Comparison of ENCODE assay signal across 8 mouse cellular contexts in the genomic region with DNA sequence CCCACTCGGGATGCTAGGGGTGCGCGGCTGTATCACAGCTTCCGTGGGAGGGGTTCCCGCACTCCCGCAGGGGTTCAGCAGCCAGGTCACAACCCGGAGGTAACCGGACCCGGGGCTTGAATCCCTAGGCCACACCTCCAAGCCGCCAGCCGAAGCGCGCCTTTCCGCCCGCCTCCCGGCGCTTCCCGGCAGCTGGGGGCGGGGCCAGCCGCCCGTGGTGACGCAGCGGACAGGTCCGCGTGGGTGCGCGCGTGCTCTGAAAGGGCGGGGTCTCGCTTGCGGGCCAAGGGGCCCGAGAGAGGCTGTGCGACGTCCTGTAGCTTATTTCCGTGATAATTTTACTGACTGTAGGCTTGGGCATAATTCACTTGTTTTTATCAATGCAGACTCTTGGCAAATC. TPM values are rescaled to one million over a fixed set of nuclear protein-coding genes. Genes with fewer than 3 reads are reported as not detected.
A peak's percentile ranks its signal among the peaks of the same experiment; 100 is the strongest.
DNase-seq lines count a peak whose midpoint lies in the region; ATAC-seq and TF ChIP-seq lines count a peak whose summit lies in the region.

No protein-coding gene starts in this region.

- H3K27ac ChIP-seq in hindbrain, embryonic 12.5 days = peak overlapping the region; percentile 92

- CTCF ChIA-PET in Patski (lab: Charles Lee) = interaction anchor here (1.0 to 1.7 kb wide), 2 partner anchors 10 to 17 kb away, joined by 4 read pairs; no protein-coding TSS in a partner anchor

- TF ChIP-seq CTCF in Patski (IDR thresholded peaks at IDR 0.05) = no peak

- no peaks in the 10 kb centered on the region for H3K9me3 ChIP-seq in hindbrain, embryonic 12.5 days (replicated peaks)

- H3K4me2 ChIP-seq in hindbrain, embryonic 12.5 days (replicated peaks) = peak overlapping the region; percentile 62

- WGBS in hindbrain, embryonic 12.5 days = under 1% methylated on average over 33 of the region's 35 CpGs

- no peak for DNase-seq in Patski (ENCODE audit: low read depth, low spot score)
- DNase-seq in cerebellum, postnatal 10 days = peak; percentile 91 to 94
- peak; percentile 88 to 92 for DNase-seq in frontal cortex, postnatal 10 days (ENCODE audit: low spot score in 2 of 2)
- DNase-seq in layer of hippocampus, postnatal 25 days (ENCODE audit: extremely low spot score in 1 of 2, low spot score in 1 of 2) = peak; percentile 72 to 84
- DNase-seq in lung, postnatal 14 days = peak; percentile 95
- peak; percentile 91 for DNase-seq in retina, embryonic 14.5 days (ENCODE audit: low spot score)
- peak; percentile 95 for DNase-seq in thymus, postnatal 4 days

- peaks cover 24% of the 10 kb centered on the region for H3K36me3 ChIP-seq in hindbrain, embryonic 12.5 days

- in situ Hi-C loops in Patski (cut with MboI; ENCODE audit: low pct_unique_long_range_greater_than_20kb) = no loop called here

- H3K4me3 ChIP-seq in hindbrain, embryonic 12.5 days = peak overlapping the region; percentile 62

- POLR2A ChIA-PET in Patski (lab: Charles Lee) = interaction anchor here (1.1 to 1.5 kb wide), 2 partner anchors 9 to 10 kb away, joined by 4 read pairs; no protein-coding TSS in a partner anchor

- H3K27me3 ChIP-seq in Patski = no peaks in the 10 kb centered on the region
- H3K27me3 ChIP-seq in hindbrain, embryonic 12.5 days = no peaks in the 10 kb centered on the region

- peak; percentile 62 for ATAC-seq in Patski
- ATAC-seq in hindbrain, embryonic 12.5 days (ENCODE audit: low FRiP score) = peak; percentile 75

- H3K4me1 ChIP-seq in hindbrain, embryonic 12.5 days = peaks cover 51% of the 10 kb centered on the region

- peak overlapping the region; percentile 64 for H3K9ac ChIP-seq in hindbrain, embryonic 12.5 days

RNA-seq across cellular contexts. Expression of gene Mnt, which starts 7.7 kb away (rescaled TPM):
- 24.7 TPM for polyA plus RNA-seq in Patski (2021)
- polyA plus RNA-seq in hindbrain, embryonic 12.5 days (2016; fragmentation: Nextera tagmentation; extraction: Ambion mirVana) = 8.3 and 8.4 TPM in 2 replicates
- total RNA-seq in layer of hippocampus, postnatal 25 days (2021) = 10 to 100 TPM; 28.9 to 34.4 TPM

RNA-seq across cellular contexts. Expression of gene Sgsm2, which starts 58.4 kb away (rescaled TPM):
- 27.0 TPM for polyA plus RNA-seq in Patski (2021)
- 15.8 and 16.1 TPM in 2 replicates for polyA plus RNA-seq in hindbrain, embryonic 12.5 days (2016; fragmentation: Nextera tagmentation; extraction: Ambion mirVana)
- total RNA-seq in layer of hippocampus, postnatal 25 days (2021) = 10 to 100 TPM; 82.9 to 86.4 TPM

RNA-seq across cellular contexts. Expression of gene Tsr1, which starts 59.4 kb away (rescaled TPM):
- polyA plus RNA-seq in Patski (2021) = 38.2 TPM
- polyA plus RNA-seq in hindbrain, embryonic 12.5 days (2016; fragmentation: Nextera tagmentation; extraction: Ambion mirVana) = 33.0 and 37.4 TPM in 2 replicates
- 10 to 100 TPM; 32.6 to 32.9 TPM for total RNA-seq in layer of hippocampus, postnatal 25 days (2021)
